Mouse (Mus musculus) neural tube, embryonic 15.5 days (tissue): ENCODE results near the gene Gm4553. TPM values are rescaled to one million over a fixed set of nuclear protein-coding genes. Genes with fewer than 3 reads are reported as not detected.
"Not testable (repeated sequence)": the region's sequence is repeated elsewhere in the genome, so short reads cannot be mapped to it uniquely, and the experiment has no call there.

Source experiments
- ATAC-seq: fragments of 200-750 bp; cut with Nextera tagmentation; 2 replicates; pipeline ENCODE4 v1.8.0; 2017; ENCODE audit warnings: mild to moderate bottlenecking, moderate TSS enrichment, moderate library complexity; ENCODE audit not compliant: low FRiP score
- H3K27ac ChIP-seq: fragments of 300-500 bp; sonication (generic); replicated peaks from 2 replicates; pipeline ENCODE4 v1.5.1; 2015; ENCODE audit warnings: mild to moderate bottlenecking, inconsistent platforms
- H3K27me3 ChIP-seq: fragments of 300-500 bp; sonication (generic); replicated peaks from 2 replicates; pipeline ENCODE4 v1.6.1; 2015; ENCODE audit warnings: inconsistent platforms
- H3K36me3 ChIP-seq: fragments of 300-500 bp; sonication (generic); 2 replicates; pipeline ENCODE4 v1.6.1; 2015; ENCODE audit warnings: inconsistent platforms
- H3K4me1 ChIP-seq: fragments of 300-500 bp; sonication (generic); 2 replicates; pipeline ENCODE4 v1.6.1; 2015; ENCODE audit warnings: inconsistent platforms
- H3K4me2 ChIP-seq: fragments of 300-500 bp; sonication (generic); 2 replicates; pipeline ENCODE4 v1.6.1; 2015; ENCODE audit warnings: inconsistent platforms, mild to moderate bottlenecking, moderate library complexity
- H3K4me3 ChIP-seq: fragments of 300-500 bp; sonication (generic); replicated peaks from 2 replicates; pipeline ENCODE4 v1.5.1; 2015; ENCODE audit warnings: mild to moderate bottlenecking, inconsistent platforms
- H3K9ac ChIP-seq: fragments of 300-500 bp; sonication (generic); replicated peaks from 2 replicates; pipeline ENCODE4 v1.6.1; 2015; ENCODE audit warnings: mild to moderate bottlenecking, inconsistent platforms
- H3K9me3 ChIP-seq: fragments of 300-500 bp; sonication (generic); replicated peaks from 2 replicates; pipeline ENCODE4 v1.6.1; 2016; ENCODE audit warnings: inconsistent platforms
- WGBS: fragments of 180-500 bp; shearing (Covaris S2); methylation state at CpG from one replicate; pipeline ENCODE4 v1.1.7; 2015; ENCODE audit warnings: mixed read lengths; 5-methylcytosine and 5-hydroxymethylcytosine counted together
- polyA plus RNA-seq: library from polyadenylated mRNA; unstranded; fragments of >200 nt; fragmentation: Nextera tagmentation; extraction: Ambion mirVana; gene quantifications from 2 replicates; pipeline ENCODE4 v1.2.1, GENCODE M21; 2015

The Gm4553 gene
- polyA plus RNA-seq = not detected in 2 replicates

- H3K27ac ChIP-seq, H3K4me3 ChIP-seq, H3K27me3 ChIP-seq, H3K9ac ChIP-seq, H3K4me2 ChIP-seq, ATAC-seq, H3K4me1 ChIP-seq, H3K9me3 ChIP-seq, H3K36me3 ChIP-seq: not testable (repeated sequence)
Measured at GRCm38 (mm10) chr7:142165639-142166038, at the start of gene Gm4553. Gm4553 (minus strand) TSS chr7:142165739.

GRCm38 (mm10) chr7:142212136-142212535 is 46.6 kb upstream of the Gm4553 start:
- H3K9me3 ChIP-seq, H3K27me3 ChIP-seq, H3K4me1 ChIP-seq, H3K36me3 ChIP-seq, H3K4me3 ChIP-seq, H3K9ac ChIP-seq, H3K4me2 ChIP-seq, H3K27ac ChIP-seq, ATAC-seq: not testable (repeated sequence)
- WGBS = 57% methylated on average over 1 of the region's 1 CpGs

- Histone ChIP-seq H3K4me3 (no peak within 1 kb of the TSS), H3K27ac (no peak within 1 kb of the TSS), H3K36me3 (no peaks in the 10 kb centered on the region), H3K9ac (no peak within 1 kb of the TSS), H3K9me3 (no peaks in the 10 kb centered on the region), H3K4me1 (no peaks in the 10 kb centered on the region), H3K27me3 (no peaks in the 10 kb centered on the region), H3K4me2 (no peak within 1 kb of the TSS)
- no peak for ATAC-seq
- WGBS = 64% methylated on average over 1 of the region's 1 CpGs
Measured at GRCm38 (mm10) chr7:142211559-142211958, 46.0 kb upstream of the Gm4553 start, which contains the start of gene Gm7579. Gm7579 (plus strand) TSS chr7:142211859.

GRCm38 (mm10) chr7:142206891-142207290 is 41.4 kb upstream of the Gm4553 start:
- H3K4me3 ChIP-seq, ATAC-seq, H3K27me3 ChIP-seq, H3K36me3 ChIP-seq, H3K9me3 ChIP-seq, H3K4me1 ChIP-seq, H3K4me2 ChIP-seq, H3K27ac ChIP-seq, H3K9ac ChIP-seq: not testable (repeated sequence)
- 78% methylated on average over 5 of the region's 5 CpGs for WGBS

- no peak overlapping the region for H3K27ac ChIP-seq
Measured at GRCm38 (mm10) chr7:142205488-142205887, 39.9 kb upstream of the Gm4553 start.

GRCm38 (mm10) chr7:142201064-142201463 is 35.5 kb upstream of the Gm4553 start, which contains the start of gene Krtap5-3:
Krtap5-3 (plus strand) TSS chr7:142201364.
- Histone ChIP-seq H3K9ac (no peak within 1 kb of the TSS), H3K27ac (no peak within 1 kb of the TSS), H3K27me3 (no peaks in the 10 kb centered on the region), H3K4me1 (no peaks in the 10 kb centered on the region), H3K4me2 (no peak within 1 kb of the TSS), H3K36me3 (no peaks in the 10 kb centered on the region), H3K9me3 (no peaks in the 10 kb centered on the region), H3K4me3 (no peak within 1 kb of the TSS)
- ATAC-seq = no peak
- 80% methylated on average over 1 of the region's 1 CpGs for WGBS

More at GRCm38 (mm10) chr7:142205488-142205887, 39.9 kb upstream of the Gm4553 start:
- Histone ChIP-seq H3K9ac (no peak overlapping the region), H3K36me3 (no peaks in the 10 kb centered on the region), H3K9me3 (no peaks in the 10 kb centered on the region), H3K4me2 (no peak overlapping the region), H3K4me1 (no peaks in the 10 kb centered on the region), H3K27me3 (no peaks in the 10 kb centered on the region), H3K4me3 (no peak overlapping the region)
- no peak for ATAC-seq

- no peak overlapping the region for H3K4me3 ChIP-seq
- H3K9ac ChIP-seq = no peak overlapping the region
- no peak for ATAC-seq
- no peaks in the 10 kb centered on the region for H3K9me3 ChIP-seq
- H3K36me3 ChIP-seq = no peaks in the 10 kb centered on the region
- H3K4me2 ChIP-seq = no peak overlapping the region
- H3K27me3 ChIP-seq = no peaks in the 10 kb centered on the region
- no peaks in the 10 kb centered on the region for H3K4me1 ChIP-seq
- WGBS = 83% methylated on average over 2 of the region's 2 CpGs
- no peak overlapping the region for H3K27ac ChIP-seq
Measured at GRCm38 (mm10) chr7:142198748-142199147, 33.2 kb upstream of the Gm4553 start.

- Histone ChIP-seq H3K4me2 (no peak within 1 kb of the TSS), H3K27me3 (no peaks in the 10 kb centered on the region), H3K4me1 (no peaks in the 10 kb centered on the region), H3K36me3 (no peaks in the 10 kb centered on the region), H3K4me3 (no peak within 1 kb of the TSS), H3K9me3 (no peaks in the 10 kb centered on the region), H3K27ac (no peak within 1 kb of the TSS), H3K9ac (no peak within 1 kb of the TSS)
- no peak for ATAC-seq
- 55% methylated on average over 2 of the region's 2 CpGs for WGBS
Measured at GRCm38 (mm10) chr7:142190289-142190688, 24.8 kb upstream of the Gm4553 start, which contains the start of gene Gm10153. Gm10153 (minus strand) TSS chr7:142190389.

- Histone ChIP-seq H3K4me3 (no peak overlapping the region), H3K27me3 (no peaks in the 10 kb centered on the region), H3K4me1 (no peaks in the 10 kb centered on the region), H3K9ac (no peak overlapping the region), H3K36me3 (no peaks in the 10 kb centered on the region), H3K27ac (no peak overlapping the region), H3K9me3 (no peaks in the 10 kb centered on the region), H3K4me2 (no peak overlapping the region)
- WGBS = 75% methylated on average over 2 of the region's 2 CpGs
- ATAC-seq = no peak
Measured at GRCm38 (mm10) chr7:142188156-142188555, 22.6 kb upstream of the Gm4553 start.

- Histone ChIP-seq H3K4me2 (no peak overlapping the region), H3K27ac (no peak overlapping the region), H3K4me3 (no peak overlapping the region), H3K9me3 (no peaks in the 10 kb centered on the region), H3K9ac (no peak overlapping the region), H3K4me1 (no peaks in the 10 kb centered on the region), H3K36me3 (no peaks in the 10 kb centered on the region), H3K27me3 (no peaks in the 10 kb centered on the region)
- WGBS = 67% methylated on average over 1 of the region's 1 CpGs
- ATAC-seq = no peak
Measured at GRCm38 (mm10) chr7:142181021-142181420, 15.5 kb upstream of the Gm4553 start.

GRCm38 (mm10) chr7:142178685-142179084 is 13.1 kb upstream of the Gm4553 start:
- no peaks in the 10 kb centered on the region for H3K27me3 ChIP-seq
- no peak overlapping the region for H3K27ac ChIP-seq
- H3K4me2 ChIP-seq = no peak overlapping the region
- no peak overlapping the region for H3K9ac ChIP-seq
- no peak overlapping the region for H3K4me3 ChIP-seq
- ATAC-seq = no peak
- H3K9me3 ChIP-seq = no peaks in the 10 kb centered on the region
- no peaks in the 10 kb centered on the region for H3K36me3 ChIP-seq
- no peaks in the 10 kb centered on the region for H3K4me1 ChIP-seq
- WGBS = 84% methylated on average over 1 of the region's 1 CpGs

- H3K4me2 ChIP-seq, H3K36me3 ChIP-seq, ATAC-seq: not testable (repeated sequence)
Measured at GRCm38 (mm10) chr7:142175905-142176304, 10.4 kb upstream of the Gm4553 start, which contains the start of gene Krtap5-2. Krtap5-2 (minus strand) TSS chr7:142176005.

GRCm38 (mm10) chr7:142169836-142170235 is 4.3 kb upstream of the Gm4553 start:
- Histone ChIP-seq H3K27ac (no peak overlapping the region), H3K27me3 (no peaks in the 10 kb centered on the region), H3K4me3 (no peak overlapping the region), H3K9ac (no peak overlapping the region), H3K4me2 (no peak overlapping the region), H3K9me3 (no peaks in the 10 kb centered on the region), H3K36me3 (no peaks in the 10 kb centered on the region), H3K4me1 (no peaks in the 10 kb centered on the region)
- WGBS = 51% methylated on average over 3 of the region's 3 CpGs
- ATAC-seq = no peak

More at GRCm38 (mm10) chr7:142175905-142176304, 10.4 kb upstream of the Gm4553 start, which contains the start of gene Krtap5-2:
- H3K4me3 ChIP-seq, H3K4me1 ChIP-seq, H3K27me3 ChIP-seq, H3K9ac ChIP-seq, H3K9me3 ChIP-seq, H3K27ac ChIP-seq: not testable (repeated sequence)
